Mouse (Mus musculus): ENCODE measurements around the gene Sytl1.

GRCm38 (mm10) chr4:133220656-133221055, 42.3 kb downstream of the Sytl1 start:
- TF ChIP-seq CTCF (IDR thresholded peaks at IDR 0.05; ENCODE audit: borderline replicate concordance, insufficient read depth, low read length) (no peak), POLR2A (IDR thresholded peaks at IDR 0.05; ENCODE audit: low read depth, low read length) (no peak)
